In the genomic region with DNA sequence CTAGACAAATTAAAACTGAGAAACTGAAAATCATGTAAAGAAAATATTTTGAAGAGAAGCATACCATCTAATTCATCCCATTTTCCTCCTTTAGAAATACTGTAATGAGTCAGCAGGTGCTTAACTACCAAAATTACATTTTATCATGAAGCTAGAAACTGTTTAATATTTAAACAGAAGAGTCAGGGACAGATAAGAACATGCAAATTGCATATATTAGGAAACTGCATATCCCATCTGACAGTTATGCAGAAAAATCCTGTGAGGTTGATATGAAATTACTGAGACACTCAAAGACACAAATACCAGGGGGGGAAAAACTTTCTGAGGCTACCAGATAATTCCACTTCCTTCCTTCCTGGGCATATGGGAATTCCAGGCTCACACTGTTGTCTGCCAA, we compare ENCODE assay signal across 30 mouse cellular contexts.
"Had no signal": no experiment of that assay in that cellular context is flagged by ENCODE, and none has a peak within 500 bp of the region (broad histone marks: within the 10 kb centered on the region; RNA-seq: fewer than 3 reads in every experiment).

No protein-coding gene starts in this region.

- DNase-seq: heart, postnatal 10 days; heart, postnatal 14 days; heart, postnatal 36 days; heart, postnatal 4 days; kidney, adult 11 months; kidney, adult 18-20 months; kidney, adult 2 months; kidney, adult 8-10 months; kidney, adult 9 months; kidney, postnatal 10 days; kidney, postnatal 14 days; kidney, postnatal 25 days; kidney, postnatal 36 days; kidney, postnatal 4 days; layer of hippocampus, adult 9-11 months; layer of hippocampus, postnatal 36 days had no signal

- H3K9me3 ChIP-seq: heart, embryonic 12.5 days; heart, embryonic 13.5 days; heart, embryonic 15.5 days; hindbrain, embryonic 10.5 days; hindbrain, embryonic 12.5 days; hindbrain, embryonic 13.5 days; hindbrain, embryonic 15.5 days; intestine, embryonic 15.5 days; kidney, embryonic 15.5 days had no signal

- H3K36me3 ChIP-seq: heart, embryonic 12.5 days; heart, embryonic 13.5 days; heart, embryonic 15.5 days; hindbrain, embryonic 10.5 days; hindbrain, embryonic 12.5 days; hindbrain, embryonic 13.5 days; hindbrain, embryonic 15.5 days; intestine, embryonic 15.5 days; kidney, embryonic 15.5 days had no signal

- H3K27ac ChIP-seq: heart, embryonic 13.5 days; heart, embryonic 15.5 days; hindbrain, embryonic 10.5 days; hindbrain, embryonic 12.5 days; hindbrain, embryonic 13.5 days; hindbrain, embryonic 14.5 days; hindbrain, embryonic 15.5 days; hindbrain, postnatal 0 days; intestine, embryonic 15.5 days; kidney, embryonic 15.5 days; kidney, postnatal 0 days; layer of hippocampus, adult 2 months; left cerebral cortex, adult 2 months had no signal

- H3K9ac ChIP-seq: heart, embryonic 12.5 days; heart, embryonic 13.5 days; heart, embryonic 15.5 days; hindbrain, embryonic 12.5 days; hindbrain, embryonic 13.5 days; hindbrain, embryonic 14.5 days; hindbrain, embryonic 15.5 days; intestine, embryonic 15.5 days; kidney, embryonic 15.5 days had no signal

- H3K4me3 ChIP-seq: heart, embryonic 12.5 days; heart, embryonic 13.5 days; heart, embryonic 15.5 days; hindbrain, embryonic 10.5 days; hindbrain, embryonic 12.5 days; hindbrain, embryonic 13.5 days; hindbrain, embryonic 15.5 days; intestine, embryonic 15.5 days; kidney, embryonic 15.5 days; layer of hippocampus, adult 2 months; left cerebral cortex, adult 2 months had no signal

- H3K27me3 ChIP-seq: heart, embryonic 12.5 days; heart, embryonic 13.5 days; heart, embryonic 15.5 days; hindbrain, embryonic 12.5 days; hindbrain, embryonic 13.5 days; hindbrain, embryonic 15.5 days; intestine, embryonic 15.5 days; kidney, embryonic 15.5 days had no signal

- H3K4me1 ChIP-seq: heart, embryonic 12.5 days; heart, embryonic 13.5 days; heart, embryonic 15.5 days; hindbrain, embryonic 10.5 days; hindbrain, embryonic 12.5 days; hindbrain, embryonic 13.5 days; hindbrain, embryonic 15.5 days; intestine, embryonic 15.5 days; kidney, embryonic 15.5 days had no signal
